Mouse (Mus musculus): ENCODE measurements around the gene Gadd45b. TPM values are rescaled to one million over a fixed set of nuclear protein-coding genes. Genes with fewer than 3 reads are reported as not detected.

Gene Gadd45b
- total RNA-seq, 4 experiments from 2014 or later, result 17.4 to 22.9 (median 20.2) TPM

DNA sequence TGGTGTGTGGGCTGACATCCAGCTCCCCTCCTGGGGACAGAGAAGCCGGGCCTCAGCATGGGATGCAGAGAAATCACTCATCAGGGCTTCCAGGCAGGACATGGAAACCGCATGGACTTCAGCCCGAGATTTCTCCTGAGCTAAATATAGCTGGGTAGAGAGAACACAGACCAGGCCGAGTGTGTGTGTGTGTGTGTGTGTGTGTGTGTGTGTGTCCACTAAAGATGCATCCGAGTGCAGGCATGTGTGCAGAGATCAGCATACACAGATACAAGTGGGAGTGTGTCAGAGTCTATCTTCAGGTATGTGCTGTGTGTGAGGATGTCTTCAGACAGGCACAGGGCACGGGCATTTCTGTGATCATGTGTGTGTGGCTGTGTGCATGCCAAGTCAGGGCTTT lies 25.0 kb downstream of the Gadd45b start:
- no peak for DNase-seq (ENCODE audit: low spot score in 2 of 2)

- DNase-seq (ENCODE audit: low spot score in 2 of 2), result no peak
Observed at GRCm38 (mm10) chr10:80955536-80955935, 25.7 kb downstream of the Gadd45b start.

- DNase-seq (ENCODE audit: low spot score in 2 of 2), result no peak
Observed at GRCm38 (mm10) chr10:80956385-80956784, 26.5 kb downstream of the Gadd45b start.

GRCm38 (mm10) chr10:80956901-80957300 lies 27.0 kb downstream of the Gadd45b start:
- no peak for DNase-seq (ENCODE audit: low spot score in 2 of 2)

DNA sequence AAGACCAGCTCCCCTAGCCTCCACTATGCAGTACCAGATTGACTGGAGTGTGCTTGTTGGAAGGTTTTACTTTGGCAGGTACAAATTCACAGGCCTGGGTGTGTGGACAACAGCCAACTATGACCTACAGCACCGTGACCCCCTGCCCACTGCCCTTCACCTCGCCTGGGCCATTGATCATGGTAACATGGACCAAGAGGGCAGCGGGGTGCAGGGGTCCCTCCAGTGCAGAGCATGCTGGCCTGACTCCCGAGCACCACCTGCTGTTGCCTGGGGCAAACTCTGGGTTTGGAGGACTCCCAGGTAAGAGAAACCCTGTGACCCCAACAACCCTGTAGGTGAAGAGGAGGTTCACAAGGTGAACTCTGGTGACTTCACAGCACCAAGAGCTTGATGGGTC lies 27.9 kb downstream of the Gadd45b start:
- DNase-seq (ENCODE audit: low spot score in 2 of 2), result no peak

DNA sequence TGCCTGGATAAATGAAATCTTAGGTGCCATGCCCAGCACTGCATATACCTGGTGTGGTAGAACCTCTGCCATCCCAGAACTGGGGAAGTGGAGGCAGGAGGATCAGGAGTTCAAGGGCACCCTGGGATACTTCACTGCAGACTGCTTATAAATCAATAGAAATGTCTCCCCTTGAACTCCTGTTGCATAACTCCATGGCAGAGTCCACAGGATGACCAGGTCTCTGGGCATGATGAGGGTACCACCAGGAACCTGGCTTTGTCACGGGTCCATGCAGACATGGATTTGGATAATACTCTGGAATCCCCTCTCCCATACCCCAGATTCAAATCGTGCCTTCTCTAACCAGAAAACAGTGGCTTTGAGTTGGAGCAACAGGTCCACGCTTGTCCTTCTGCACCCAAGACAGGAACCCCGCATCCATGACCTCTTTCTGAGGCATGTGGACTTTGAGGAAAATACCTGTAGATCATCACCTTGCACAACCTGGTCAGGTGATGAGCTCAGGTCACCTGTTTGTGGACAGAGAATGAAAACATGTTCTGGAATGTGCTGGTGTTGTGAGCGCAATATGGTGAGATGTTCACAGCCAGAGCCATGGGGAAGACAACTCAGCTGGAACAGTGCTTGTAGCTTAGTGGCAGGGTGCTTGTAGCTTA lies 29.2 kb downstream of the Gadd45b start:
- DNase-seq (ENCODE audit: low spot score in 2 of 2), result no peak

- no peak for DNase-seq (ENCODE audit: low spot score in 2 of 2)
Observed at GRCm38 (mm10) chr10:80960551-80961508, 31.0 kb downstream of the Gadd45b start.

DNA sequence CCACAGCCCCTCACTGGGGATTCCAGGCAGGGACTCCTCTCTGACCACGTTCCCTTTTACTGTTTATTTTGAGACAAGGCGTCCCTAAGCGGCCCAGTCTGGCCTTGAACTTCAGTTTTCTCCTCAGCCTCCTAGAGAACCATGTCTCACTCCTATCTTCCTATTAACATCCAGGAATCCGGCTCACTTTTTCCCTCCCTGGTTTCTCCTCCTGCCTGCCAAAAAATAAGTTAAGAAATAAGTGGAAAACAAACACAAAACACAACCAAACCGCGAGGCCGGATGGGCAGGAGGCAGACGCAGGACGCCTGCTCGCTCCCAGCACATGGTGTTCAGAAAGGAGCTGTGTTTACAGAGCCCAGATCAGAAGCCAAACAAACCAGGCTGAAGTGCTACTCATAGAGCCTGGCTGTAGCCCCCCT lies 32.2 kb downstream of the Gadd45b start:
- no peak for DNase-seq (ENCODE audit: low spot score in 2 of 2)

GRCm38 (mm10) chr10:80962585-80962984 lies 32.7 kb downstream of the Gadd45b start:
- no peak for DNase-seq (ENCODE audit: low spot score in 2 of 2)

DNA sequence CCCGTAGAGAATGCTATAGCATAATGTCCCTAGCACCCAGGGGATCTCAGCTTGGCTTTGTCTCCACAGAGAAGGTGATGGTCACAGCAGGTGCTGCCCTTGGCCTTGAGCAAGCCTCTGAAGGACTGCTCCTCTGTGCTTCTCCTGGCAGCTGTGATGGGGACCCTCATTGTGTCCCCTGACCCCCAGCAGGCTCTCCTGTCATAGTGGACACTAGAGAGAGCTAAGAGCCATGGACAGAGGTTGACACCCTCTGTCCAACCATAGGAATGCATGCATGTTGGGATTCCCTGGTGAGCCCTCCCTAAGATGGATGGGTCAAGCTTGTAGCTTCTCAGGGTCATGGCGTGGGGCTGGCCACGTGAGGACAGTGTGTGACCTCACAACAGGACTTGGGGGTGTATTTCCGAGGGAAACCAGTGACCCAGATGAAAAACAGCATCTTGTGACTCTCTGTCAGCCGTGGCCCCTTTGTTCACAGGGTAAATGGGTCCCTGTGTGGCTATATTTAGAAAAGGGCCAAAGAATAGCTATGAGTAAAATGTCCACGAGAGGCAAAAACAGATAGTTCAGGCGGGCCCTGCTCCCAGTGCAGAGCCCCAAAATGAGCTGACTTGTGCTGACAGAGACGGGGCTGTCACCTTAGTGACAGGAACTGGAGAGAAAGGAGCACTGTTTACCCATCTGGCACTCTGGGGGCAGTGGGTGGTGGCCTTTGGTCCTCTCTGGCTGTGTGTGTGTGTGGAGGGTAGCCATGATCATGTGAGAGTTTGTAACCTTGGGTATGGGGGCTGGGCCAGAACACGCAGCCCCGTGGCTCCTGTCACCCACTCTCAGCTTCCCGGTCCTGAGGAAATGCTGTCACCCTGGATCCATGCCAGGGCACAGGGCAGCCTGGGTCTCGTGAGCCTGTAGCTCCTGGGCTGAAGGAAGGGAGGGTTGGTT lies 33.4 kb downstream of the Gadd45b start:
- no peak for DNase-seq (ENCODE audit: low spot score in 2 of 2)

- DNase-seq (ENCODE audit: low spot score in 2 of 2), result no peak
Observed at GRCm38 (mm10) chr10:80966296-80966695, 36.4 kb downstream of the Gadd45b start.

- no peak for DNase-seq (ENCODE audit: low spot score in 2 of 2)
Observed at GRCm38 (mm10) chr10:80967101-80967656, 37.3 kb downstream of the Gadd45b start.

- no peak for DNase-seq (ENCODE audit: low spot score in 2 of 2)
Observed at GRCm38 (mm10) chr10:80968106-80968505, 38.2 kb downstream of the Gadd45b start.

- no peak for DNase-seq (ENCODE audit: low spot score in 2 of 2)
Observed at GRCm38 (mm10) chr10:80969298-80969697, 39.4 kb downstream of the Gadd45b start.

GRCm38 (mm10) chr10:80970159-80970558 lies 40.3 kb downstream of the Gadd45b start:
- no peak for DNase-seq (ENCODE audit: low spot score in 2 of 2)

GRCm38 (mm10) chr10:80971533-80971932 lies 41.7 kb downstream of the Gadd45b start:
- no peak for DNase-seq (ENCODE audit: low spot score in 2 of 2)

- no peak for DNase-seq (ENCODE audit: low spot score in 2 of 2)
Observed at GRCm38 (mm10) chr10:80972071-80972987, 42.5 kb downstream of the Gadd45b start.

GRCm38 (mm10) chr10:80973722-80974121 lies 43.8 kb downstream of the Gadd45b start:
- DNase-seq (ENCODE audit: low spot score in 2 of 2), result no peak

DNA sequence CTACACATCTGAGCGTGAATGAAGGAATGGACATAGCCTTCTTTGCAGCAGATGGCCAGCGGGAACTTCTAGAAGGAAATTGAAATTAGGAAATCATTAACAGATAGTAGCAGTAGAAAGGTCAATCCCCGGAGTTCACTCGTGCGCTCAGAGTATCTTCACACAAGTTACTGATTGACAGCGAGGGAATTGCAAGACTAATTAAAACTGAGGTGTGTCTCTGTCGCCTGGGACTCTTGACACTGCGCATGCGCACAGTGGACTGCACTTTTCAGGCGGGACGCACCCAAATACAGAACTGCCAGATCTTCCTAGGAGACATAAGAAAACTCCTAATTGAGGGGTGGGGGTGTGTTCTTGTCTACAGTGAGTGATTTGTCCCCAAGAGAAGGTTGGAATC lies 45.6 kb downstream of the Gadd45b start:
- DNase-seq (ENCODE audit: low spot score in 2 of 2), result no peak

DNA sequence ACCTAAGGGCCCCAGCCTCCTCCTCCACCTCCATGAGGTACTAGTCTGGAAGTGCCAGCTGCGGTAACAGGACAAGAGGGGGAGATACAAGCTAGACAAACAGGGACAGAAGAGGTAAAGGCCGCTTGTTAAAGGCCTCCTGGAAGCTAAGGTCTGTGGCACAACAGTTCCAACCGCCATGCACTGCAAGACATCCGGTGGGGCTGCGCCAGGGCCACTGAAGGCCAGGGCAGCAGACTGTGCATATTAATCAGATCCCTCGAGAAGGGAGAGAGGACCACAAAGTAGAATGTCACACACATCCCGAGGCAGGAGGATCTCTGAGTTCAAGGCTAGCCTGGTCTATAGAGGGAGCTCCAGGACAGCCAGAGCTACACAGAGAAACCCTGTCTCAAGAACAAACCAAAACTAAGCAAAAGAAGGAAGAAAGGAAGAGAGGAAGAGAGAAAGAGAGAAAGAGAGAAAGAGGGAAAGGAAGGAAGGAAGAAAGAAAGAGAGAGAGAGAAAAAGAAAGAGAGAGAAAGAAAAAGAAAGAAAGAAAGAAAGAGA lies 51.8 kb downstream of the Gadd45b start:
- DNase-seq (ENCODE audit: low spot score in 2 of 2), result no peak
